Mouse (Mus musculus) brown adipose tissue, adult 24 weeks (tissue): ENCODE results near the gene Pcnx3. TPM values are rescaled to one million over a fixed set of nuclear protein-coding genes. Genes with fewer than 3 reads are reported as not detected.

Experiments used
- H3K27ac ChIP-seq: fragments of 200-500 bp; replicated peaks from 2 replicates; pipeline ENCODE4 v1.5.1; 2012; ENCODE audit warnings: low read depth, mild to moderate bottlenecking, low read length
- H3K4me1 ChIP-seq: fragments of 200-500 bp; 2 replicates; pipeline ENCODE4 v1.6.1; 2012; ENCODE audit warnings: low read length, mixed read lengths; ENCODE audit not compliant: control insufficient read depth, insufficient read depth, insufficient read length
- H3K4me3 ChIP-seq: fragments of 200-500 bp; 2 replicates; pipeline ENCODE4 v1.5.1; 2012; ENCODE audit warnings: low read depth, mild to moderate bottlenecking, low read length, moderate library complexity; ENCODE audit not compliant: insufficient read depth
- polyA plus RNA-seq: library from polyadenylated mRNA; stranded (reverse); fragments of >200 nt; gene quantifications from 2 replicates; pipeline ENCODE4 v1.2.4, GENCODE M21; 2012; ENCODE audit not compliant: missing spikeins, insufficient read depth, insufficient read length

Gene Pcnx3
- polyA plus RNA-seq, 1 experiment: 19.6 TPM

GRCm38 (mm10) chr19:5722848-5723425 lies 34.2 kb upstream of the Pcnx3 start:
- Histone ChIP-seq H3K27ac (no peak overlapping the region), H3K4me3 (no peak overlapping the region), H3K4me1 (peaks cover 12% of the 10 kb centered on the region)

DNA sequence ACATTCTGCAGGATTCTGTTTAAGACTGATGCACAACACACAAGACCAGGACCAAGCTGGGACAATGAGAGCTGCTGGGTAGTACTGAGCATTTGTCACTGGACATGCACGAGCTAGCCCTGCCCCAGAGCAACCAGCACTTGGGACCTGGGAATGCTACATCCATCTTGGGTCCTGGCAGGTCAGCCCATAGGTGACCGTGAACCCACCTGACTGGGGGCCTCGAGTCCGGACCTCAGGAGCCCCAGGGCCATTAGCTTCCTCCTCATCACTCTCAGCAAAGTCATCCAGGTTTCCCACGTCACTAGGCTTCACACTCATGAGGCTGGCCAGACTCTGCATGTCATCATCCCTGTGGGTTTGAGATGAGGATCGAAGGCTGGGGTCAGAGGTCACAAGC lies 32.5 kb upstream of the Pcnx3 start:
- peaks cover 6% of the 10 kb centered on the region for H3K4me1 ChIP-seq
- H3K4me3 ChIP-seq: no peak overlapping the region

GRCm38 (mm10) chr19:5716955-5717354 lies 28.2 kb upstream of the Pcnx3 start:
- Histone ChIP-seq H3K27ac (no peak overlapping the region), H3K4me1 (peaks cover 4% of the 10 kb centered on the region), H3K4me3 (no peak overlapping the region)

More for the DNA sequence above, 32.5 kb upstream of the Pcnx3 start:
- H3K27ac ChIP-seq: no peak overlapping the region

- Histone ChIP-seq H3K4me1 (peaks cover 7% of the 10 kb centered on the region), H3K27ac (no peak overlapping the region), H3K4me3 (no peak overlapping the region)
Measured at GRCm38 (mm10) chr19:5715793-5716688, 27.3 kb upstream of the Pcnx3 start.

DNA sequence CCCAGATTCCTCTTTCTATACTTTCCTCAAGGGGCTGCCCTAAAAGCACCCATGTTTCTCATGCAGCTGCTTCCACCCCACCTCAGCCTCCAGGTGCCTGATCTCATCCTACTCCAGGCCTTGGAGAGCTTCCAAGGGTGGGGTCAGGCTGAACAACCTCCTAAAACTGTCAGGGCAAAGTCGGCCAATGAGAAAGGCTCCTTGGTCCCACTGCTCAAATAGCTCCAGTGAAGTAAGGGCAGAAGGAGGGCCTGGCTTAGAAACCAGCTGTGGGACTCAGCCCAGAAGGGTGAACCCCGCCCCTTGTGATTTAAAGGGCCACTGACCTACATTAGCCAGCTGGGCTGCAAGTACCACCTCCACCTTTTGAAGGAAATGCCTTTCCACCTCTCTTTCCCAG lies 25.0 kb upstream of the Pcnx3 start:
- peak overlapping the region; percentile 32 for H3K27ac ChIP-seq
- no peak overlapping the region for H3K4me3 ChIP-seq
- peaks cover 7% of the 10 kb centered on the region for H3K4me1 ChIP-seq

- H3K27ac ChIP-seq: peak overlapping the region; percentile 32
- no peak overlapping the region for H3K4me3 ChIP-seq
- peaks cover 7% of the 10 kb centered on the region for H3K4me1 ChIP-seq
Measured at GRCm38 (mm10) chr19:5713255-5713654, 24.5 kb upstream of the Pcnx3 start.

- peaks cover 7% of the 10 kb centered on the region for H3K4me1 ChIP-seq
- peak overlapping the region; percentile 16; the same call in 1 of the 2 replicates for H3K27ac ChIP-seq
- no peak overlapping the region for H3K4me3 ChIP-seq
Measured at GRCm38 (mm10) chr19:5711907-5712460, 23.3 kb upstream of the Pcnx3 start.

DNA sequence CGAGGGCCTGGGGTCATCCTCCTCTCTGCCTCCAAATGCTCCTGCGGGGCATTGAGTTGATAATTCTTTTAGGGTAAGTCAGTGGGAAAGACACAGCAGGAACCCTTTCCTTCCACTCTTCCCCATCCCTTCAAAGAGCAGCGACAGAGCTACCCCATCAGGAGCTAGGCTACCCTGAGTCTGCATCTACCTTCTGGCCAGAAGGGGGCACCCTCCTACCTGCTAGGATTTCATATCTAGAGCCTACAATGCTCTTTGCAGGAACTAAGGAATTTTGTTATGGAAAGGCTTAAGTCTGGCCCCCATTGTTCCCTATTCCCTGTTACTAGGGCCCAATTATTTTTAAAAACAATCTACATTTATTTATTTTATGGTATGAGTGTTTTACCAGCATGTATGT lies 22.5 kb upstream of the Pcnx3 start:
- H3K4me3 ChIP-seq: no peak overlapping the region
- H3K27ac ChIP-seq: no peak overlapping the region
- H3K4me1 ChIP-seq: peaks cover 7% of the 10 kb centered on the region

- peaks cover 7% of the 10 kb centered on the region for H3K4me1 ChIP-seq
- H3K4me3 ChIP-seq: no peak overlapping the region
- H3K27ac ChIP-seq: no peak overlapping the region
Measured at GRCm38 (mm10) chr19:5710581-5710980, 21.9 kb upstream of the Pcnx3 start.

DNA sequence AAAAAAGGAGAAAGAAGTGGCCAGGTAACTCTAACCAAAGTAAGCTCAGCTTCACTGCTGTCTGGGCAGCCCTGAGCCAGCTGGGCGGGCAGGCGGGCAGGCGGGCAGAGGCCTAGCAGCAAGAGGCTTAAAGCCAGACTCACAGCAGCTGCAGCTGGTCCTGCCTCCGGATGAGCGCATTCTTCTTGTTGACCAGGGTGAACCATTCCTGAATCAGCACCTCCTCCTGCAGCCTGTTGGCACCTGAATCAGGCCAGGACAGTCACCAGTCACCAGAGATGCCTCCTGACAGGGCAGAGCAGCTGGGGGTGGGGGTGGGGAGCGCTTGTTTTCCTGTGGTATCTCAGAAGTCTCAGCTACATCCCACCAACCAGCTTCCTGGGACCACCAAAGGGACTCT lies 21.4 kb upstream of the Pcnx3 start:
- H3K27ac ChIP-seq: no peak overlapping the region
- H3K4me3 ChIP-seq: no peak overlapping the region
- H3K4me1 ChIP-seq: peaks cover 10% of the 10 kb centered on the region

DNA sequence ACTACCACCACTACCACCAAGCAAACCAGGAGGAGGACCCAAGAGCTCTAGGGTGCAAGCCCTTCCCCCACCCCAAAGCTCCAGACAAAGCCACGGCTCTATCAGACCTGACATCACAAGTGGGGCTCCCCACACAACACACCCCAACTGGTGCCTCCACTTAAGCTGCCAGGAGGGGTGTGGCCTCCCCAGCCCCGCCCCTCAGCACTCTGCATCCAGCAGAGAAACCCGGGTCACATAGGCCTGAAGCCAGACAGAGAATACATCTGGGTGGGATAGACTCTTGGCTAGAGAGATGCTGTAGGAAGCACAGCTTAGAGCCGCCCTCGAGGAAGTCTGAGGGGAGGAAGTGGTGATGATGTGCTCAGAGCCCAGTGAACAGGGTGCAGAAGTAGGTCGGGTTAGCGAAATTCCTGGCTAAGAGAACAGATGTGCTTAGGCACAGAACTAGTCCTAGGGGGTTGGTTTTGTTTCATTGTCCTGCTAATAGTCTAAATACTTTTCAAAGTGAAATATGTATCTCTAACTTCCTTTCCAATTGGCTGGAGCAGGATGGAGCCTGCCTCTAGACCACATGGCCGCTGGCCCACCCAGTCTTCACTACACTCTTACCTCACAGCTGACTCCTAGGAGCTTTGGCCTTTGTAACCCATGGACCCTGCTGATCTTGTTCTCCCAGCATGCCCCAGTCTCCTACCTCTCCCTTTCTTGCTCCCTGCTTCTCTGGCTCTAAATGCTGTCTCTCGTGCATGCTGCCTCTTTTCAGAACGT lies 16.3 kb upstream of the Pcnx3 start:
- Histone ChIP-seq H3K4me3 (no peak overlapping the region), H3K27ac (peak overlapping the region; percentile 39), H3K4me1 (peaks cover 7% of the 10 kb centered on the region)

DNA sequence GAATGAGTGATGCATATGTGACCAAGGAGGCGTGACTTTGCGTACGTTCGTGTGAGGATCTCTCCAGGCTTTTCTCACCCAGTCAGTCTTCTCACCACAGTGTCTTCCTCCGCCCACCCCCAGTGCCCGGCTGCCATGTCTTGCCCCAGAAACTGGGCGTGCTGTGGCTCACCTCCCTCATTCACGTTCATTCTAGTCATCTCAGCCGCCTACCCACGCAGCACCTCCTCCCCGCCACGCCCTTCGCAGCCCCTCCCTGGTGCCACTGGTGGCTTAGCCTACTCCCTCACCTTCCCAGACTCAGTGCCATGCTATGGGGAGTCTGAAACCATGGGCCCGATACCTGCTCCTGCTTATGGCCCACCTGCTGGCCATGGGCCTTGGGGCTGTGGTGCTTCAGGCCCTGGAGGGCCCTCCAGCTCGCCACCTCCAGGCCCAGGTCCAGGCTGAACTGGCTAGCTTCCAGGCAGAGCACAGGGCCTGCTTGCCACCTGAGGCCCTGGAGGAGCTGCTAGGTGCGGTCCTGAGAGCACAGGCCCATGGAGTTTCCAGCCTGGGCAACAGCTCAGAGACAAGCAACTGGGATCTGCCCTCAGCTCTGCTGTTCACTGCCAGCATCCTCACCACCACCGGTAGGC lies 15.6 kb upstream of the Pcnx3 start, which contains the start of gene Kcnk7:
TSS of gene Kcnk7 (plus strand) at position 205 of the 638 bp plus-strand sequence.
- Histone ChIP-seq H3K27ac (0 out of 2 replicates have a peak within 1 kb of the TSS, but pooled peaks have one; percentile 39), H3K4me3 (no peak within 1 kb of the TSS), H3K4me1 (peaks cover 7% of the 10 kb centered on the region)

GRCm38 (mm10) chr19:5695849-5696462 lies 7.2 kb upstream of the Pcnx3 start:
- H3K27ac ChIP-seq: no peak overlapping the region
- peaks cover 4% of the 10 kb centered on the region for H3K4me1 ChIP-seq
- no peak overlapping the region for H3K4me3 ChIP-seq

GRCm38 (mm10) chr19:5693801-5694200 lies 5.1 kb upstream of the Pcnx3 start:
- peak overlapping the region; percentile 92 for H3K4me3 ChIP-seq

More at GRCm38 (mm10) chr19:5693801-5694200, 5.1 kb upstream of the Pcnx3 start:
- H3K27ac ChIP-seq: peak overlapping the region; percentile 93
- H3K4me1 ChIP-seq: peaks cover 4% of the 10 kb centered on the region
